Mouse (Mus musculus) heart, postnatal 0 days (tissue): ENCODE measurements around the gene Pars2. TPM values are rescaled to one million over a fixed set of nuclear protein-coding genes. Genes with fewer than 3 reads are reported as not detected.

Experiments used
- ATAC-seq: fragments of 200-750 bp; cut with Nextera tagmentation; 2 replicates; pipeline ENCODE4 v1.8.0; 2017; ENCODE audit warnings: low read depth, moderate number of reproducible peaks, moderate library complexity; ENCODE audit not compliant: insufficient read depth
- DNase-seq: peaks from one replicate; pipeline ENCODE4 v3.0.0-alpha.2; 2016; ENCODE audit warnings: low spot score
- H3K27ac ChIP-seq: fragments of 300-500 bp; sonication (generic); 2 replicates; pipeline ENCODE4 v1.5.1; 2014; ENCODE audit warnings: low read depth, mild to moderate bottlenecking
- H3K27me3 ChIP-seq: fragments of 300-500 bp; sonication (generic); 2 replicates; pipeline ENCODE4 v1.6.1; 2014; ENCODE audit warnings: low read length, mixed read lengths; ENCODE audit not compliant: control insufficient read depth, insufficient read depth
- H3K36me3 ChIP-seq: fragments of 300-500 bp; sonication (generic); replicated peaks from 2 replicates; pipeline ENCODE4 v1.6.1; 2014; ENCODE audit warnings: low read length, mixed read lengths; ENCODE audit not compliant: control insufficient read depth, insufficient read depth
- H3K4me1 ChIP-seq: fragments of 300-500 bp; sonication (generic); 2 replicates; pipeline ENCODE4 v1.6.1; 2014; ENCODE audit warnings: antibody characterized with exemption; ENCODE audit not compliant: control insufficient read depth, insufficient read depth
- H3K4me2 ChIP-seq: fragments of 300-500 bp; sonication (generic); 2 replicates; pipeline ENCODE4 v1.6.1; 2014; ENCODE audit warnings: low read depth, mild to moderate bottlenecking, low read length, moderate library complexity
- H3K4me3 ChIP-seq: fragments of 300-500 bp; sonication (generic); 2 replicates; pipeline ENCODE4 v1.5.1; 2014; ENCODE audit warnings: low read depth, low read length
- H3K9ac ChIP-seq: fragments of 300-500 bp; sonication (generic); replicated peaks from 2 replicates; pipeline ENCODE4 v1.6.1; 2014; ENCODE audit warnings: low read depth, low read length, mixed read lengths
- H3K9me3 ChIP-seq: fragments of 300-500 bp; sonication (generic); replicated peaks from 2 replicates; pipeline ENCODE4 v1.6.1; 2016; ENCODE audit warnings: low read length; ENCODE audit not compliant: control insufficient read depth
- CTCF ChIP-seq: IDR thresholded peaks from 2 replicates; pipeline ENCODE4 v1.5.1; 2016; ENCODE audit warnings: antibody characterized with exemption, control low read depth, low read depth
- EP300 ChIP-seq: IDR thresholded peaks from 2 replicates; pipeline ENCODE4 v1.6.1; 2016; ENCODE audit warnings: antibody characterized with exemption, low read depth
- WGBS: fragments of 180-500 bp; shearing (Covaris S2); extraction: QIAGEN DNeasy Blood & Tissue Kit; methylation state at CpG from one replicate; pipeline ENCODE4 v1.1.7; 2014; 5-methylcytosine and 5-hydroxymethylcytosine counted together
- polyA plus RNA-seq: library from polyadenylated mRNA; unstranded; fragments of >200 nt; fragmentation: Nextera tagmentation; extraction: Ambion mirVana; gene quantifications from 2 replicates; pipeline ENCODE4 v1.2.1, GENCODE M21; 2015
- total RNA-seq: library from RNA; depleted of rRNA; stranded (reverse); fragments of >200 nt; gene quantifications from 2 replicates; pipeline ENCODE4 v1.2.3, GENCODE M21; 2014; ENCODE audit warnings: low replicate concordance; rRNA removed

The Pars2 gene
- total RNA-seq = 12.3 and 46.3 TPM in 2 replicates
- 6.6 and 7.2 TPM in 2 replicates for polyA plus RNA-seq

DNA sequence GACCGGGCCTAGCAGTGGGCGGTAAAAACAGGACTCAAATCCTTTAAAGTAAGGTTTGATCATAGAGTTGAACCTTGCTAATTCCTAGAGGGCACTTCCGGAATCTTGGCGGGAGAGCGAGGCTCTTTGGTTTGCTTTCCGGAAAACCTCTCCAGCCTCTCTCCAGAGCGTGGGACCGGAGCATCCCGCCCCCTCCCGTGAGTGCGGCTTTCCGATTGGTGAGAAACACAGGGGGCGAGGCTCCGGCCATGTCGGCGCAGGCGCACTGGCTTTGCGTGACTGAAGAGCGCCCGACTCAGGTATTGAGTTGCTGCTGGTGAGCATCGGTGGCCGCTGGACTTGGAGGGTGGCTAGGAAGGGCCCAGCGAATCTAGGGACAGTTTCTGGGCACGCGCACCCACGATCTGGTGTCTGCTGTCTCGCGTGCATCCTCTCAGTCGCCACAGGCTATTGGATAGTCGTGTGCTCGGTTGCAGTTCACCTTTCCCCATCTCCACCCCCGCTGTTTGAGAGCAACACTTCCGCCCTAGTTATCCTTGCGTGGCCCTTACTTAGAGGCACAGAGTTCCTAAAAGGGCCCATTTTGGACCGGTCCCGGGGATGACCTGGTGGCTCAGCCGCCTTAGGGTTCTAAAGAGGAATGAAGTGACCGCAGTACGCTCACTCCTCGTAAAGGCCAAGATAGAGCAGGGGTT is at the start of gene Pars2:
TSS of gene Pars2 (plus strand) at position 237 of the 695 bp plus-strand sequence.
- Histone ChIP-seq H3K4me2 (peak within 1 kb of the TSS; percentile 86), H3K9ac (peak within 1 kb of the TSS; percentile 59), H3K27me3 (peaks cover 14% of the 10 kb centered on the region; the same call in 1 of the 2 replicates), H3K4me3 (peak within 1 kb of the TSS; percentile 66), H3K36me3 (no peaks in the 10 kb centered on the region; the same call in 1 of the 2 replicates), H3K4me1 (peaks cover 8% of the 10 kb centered on the region), H3K27ac (peak within 1 kb of the TSS; percentile 14; the same call in 1 of the 2 replicates), H3K9me3 (no peaks in the 10 kb centered on the region)
- WGBS = 3% methylated on average over 40 of the region's 40 CpGs
- DNase-seq (peak; percentile 96), ATAC-seq (peak; percentile 99)
- TF ChIP-seq CTCF (no peak), EP300 (no peak)

DNA sequence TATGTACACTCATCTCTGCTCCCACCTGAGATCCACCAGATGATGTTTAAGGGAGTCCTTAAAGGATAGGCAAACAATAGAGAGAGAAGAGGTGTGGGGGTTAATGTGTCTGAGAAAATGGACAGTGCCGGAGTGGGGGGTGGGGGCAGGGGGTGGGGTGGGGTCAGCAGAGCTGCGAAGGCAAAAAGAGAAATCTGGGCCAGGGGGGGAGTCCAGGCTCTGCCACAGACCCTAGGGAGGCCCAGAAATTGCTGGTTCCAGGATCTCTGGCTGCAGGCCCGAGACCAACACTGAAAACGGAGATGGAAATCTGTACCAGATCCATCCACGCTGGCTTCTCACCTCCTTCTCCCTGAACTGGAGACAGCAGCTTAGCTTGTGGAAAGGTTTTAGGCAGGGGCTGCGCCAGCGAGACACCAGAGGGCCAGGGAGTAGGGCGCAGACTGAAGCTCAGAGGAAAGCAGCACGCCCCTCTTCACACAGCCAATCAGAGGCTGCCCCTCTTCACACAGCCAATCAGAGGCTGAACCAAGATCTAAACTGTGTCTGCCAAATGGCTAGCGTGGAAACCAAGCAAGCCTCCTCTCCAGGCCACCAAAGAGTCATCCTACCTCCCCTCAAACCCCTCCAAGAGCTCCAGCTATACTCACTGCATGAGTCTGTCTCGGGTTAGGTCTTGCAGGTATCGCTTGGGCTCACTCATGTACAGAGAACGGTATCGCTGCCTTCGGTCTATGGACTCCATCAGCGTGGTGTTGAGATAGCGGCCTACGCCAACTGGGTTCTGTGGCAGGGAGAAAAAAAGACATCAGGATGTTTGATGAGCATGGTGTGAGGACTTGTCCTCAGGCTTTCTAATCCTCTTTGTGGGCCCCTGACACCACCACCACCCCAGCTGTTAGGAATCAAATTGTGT is 44.0 kb upstream of the Pars2 start:
- Histone ChIP-seq H3K27me3 (no peaks in the 10 kb centered on the region), H3K9ac (no peak overlapping the region), H3K9me3 (no peaks in the 10 kb centered on the region), H3K36me3 (no peaks in the 10 kb centered on the region), H3K27ac (no peak overlapping the region), H3K4me2 (peak overlapping the region; percentile 37; the same call in 1 of the 2 replicates), H3K4me1 (no peaks in the 10 kb centered on the region), H3K4me3 (no peak overlapping the region)
- peak; percentile 63; the same call in 1 of the 2 replicates for ATAC-seq
- no peak for DNase-seq
- 39% methylated on average over 18 of the region's 18 CpGs for WGBS
- TF ChIP-seq EP300 (no peak), CTCF (no peak)

DNA sequence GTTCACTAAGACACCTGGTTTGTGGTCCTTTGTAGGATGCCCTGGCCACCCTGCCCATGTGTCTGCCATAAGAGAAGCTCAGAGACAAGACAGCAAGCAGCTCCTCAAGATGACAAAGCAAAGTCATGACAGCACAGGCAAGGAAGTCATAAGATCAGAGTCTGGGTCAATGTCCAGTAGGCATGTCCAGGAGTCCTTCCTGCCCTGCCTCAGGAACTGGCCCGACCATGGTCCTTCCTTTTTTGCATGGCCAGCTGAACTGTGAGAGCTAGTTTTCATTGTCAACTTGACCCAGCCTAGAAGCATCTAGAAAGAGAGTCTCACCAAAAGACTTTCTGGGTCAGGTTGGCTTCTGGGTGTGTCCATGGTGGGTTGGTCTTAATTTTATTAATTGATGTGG is 43.0 kb upstream of the Pars2 start:
- Histone ChIP-seq H3K27ac (no peak overlapping the region), H3K9ac (no peak overlapping the region), H3K4me2 (no peak overlapping the region), H3K9me3 (no peaks in the 10 kb centered on the region), H3K27me3 (no peaks in the 10 kb centered on the region), H3K4me3 (no peak overlapping the region), H3K36me3 (no peaks in the 10 kb centered on the region), H3K4me1 (no peaks in the 10 kb centered on the region)
- DNase-seq (no peak), ATAC-seq (no peak)
- 67% methylated on average over 1 of the region's 1 CpGs for WGBS
- TF ChIP-seq CTCF (no peak), EP300 (no peak)

DNA sequence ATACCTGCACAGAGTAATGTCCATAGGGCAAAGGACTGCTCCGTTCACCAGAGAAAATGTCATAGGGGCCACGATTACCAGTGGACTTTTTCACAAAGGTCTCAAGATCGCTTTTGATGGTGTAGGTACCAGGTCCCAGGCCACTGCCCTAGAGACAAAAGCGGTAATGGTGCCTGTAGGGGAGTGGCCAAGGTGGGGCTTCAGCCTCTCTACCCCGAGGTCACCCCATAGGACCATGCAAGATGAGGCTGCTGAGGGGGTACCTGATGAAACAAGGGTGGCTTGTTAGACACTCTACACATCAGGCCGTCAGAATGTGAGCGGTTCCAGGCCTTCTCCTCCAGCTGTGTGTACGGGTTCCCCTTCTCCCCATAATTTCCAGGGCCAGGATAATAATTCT is 37.8 kb upstream of the Pars2 start:
- no peak overlapping the region for H3K9ac ChIP-seq
- DNase-seq (no peak), ATAC-seq (no peak)
- H3K27ac ChIP-seq = no peak overlapping the region
- H3K4me1 ChIP-seq = no peaks in the 10 kb centered on the region
- TF ChIP-seq CTCF (no peak), EP300 (no peak)
- H3K4me3 ChIP-seq = no peak overlapping the region
- H3K27me3 ChIP-seq = peaks cover 23% of the 10 kb centered on the region
- no peak overlapping the region for H3K4me2 ChIP-seq
- 66% methylated on average over 8 of the region's 8 CpGs for WGBS
- H3K9me3 ChIP-seq = no peaks in the 10 kb centered on the region
- H3K36me3 ChIP-seq = no peaks in the 10 kb centered on the region

DNA sequence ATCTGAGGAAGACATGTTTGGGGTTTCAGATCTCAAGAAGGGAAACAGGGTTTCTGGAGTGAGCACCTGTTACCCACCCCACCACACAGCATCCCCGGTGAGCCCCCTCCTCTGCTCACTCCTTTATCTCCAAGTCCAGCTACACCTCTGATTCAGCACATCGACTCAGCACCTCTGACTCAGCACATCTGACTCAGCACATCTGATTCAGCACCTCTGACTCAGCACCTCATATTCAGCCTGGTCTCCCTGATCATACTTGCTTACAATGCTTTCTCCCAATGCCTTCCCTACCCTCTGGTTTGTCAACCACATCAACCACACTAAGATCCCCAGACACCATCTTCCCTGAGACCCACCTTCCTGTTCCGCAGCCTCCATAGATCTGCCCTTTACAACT is 37.3 kb upstream of the Pars2 start:
- H3K27ac ChIP-seq = no peak overlapping the region
- DNase-seq (no peak), ATAC-seq (no peak)
- no peaks in the 10 kb centered on the region for H3K4me1 ChIP-seq
- no peak overlapping the region for H3K9ac ChIP-seq
- 65% methylated on average over 3 of the region's 3 CpGs for WGBS
- H3K9me3 ChIP-seq = no peaks in the 10 kb centered on the region
- TF ChIP-seq EP300 (no peak), CTCF (no peak)
- no peak overlapping the region for H3K4me2 ChIP-seq
- H3K4me3 ChIP-seq = no peak overlapping the region
- no peaks in the 10 kb centered on the region for H3K36me3 ChIP-seq
- peaks cover 23% of the 10 kb centered on the region for H3K27me3 ChIP-seq
